Mouse (Mus musculus) embryo, embryonic 10.5 days (tissue): ENCODE data around the gene Cacng7.

Source experiments
- DNase-seq: peaks from one replicate; pipeline ENCODE4 v3.0.0-alpha.2; 2015; ENCODE audit warnings: low spot score

The Cacng7 gene

GRCm38 (mm10) chr7:3302556-3303275 lies 30.0 kb upstream of the Cacng7 start:
- peak; percentile 84 for DNase-seq

GRCm38 (mm10) chr7:3303276-3303781 lies 29.4 kb upstream of the Cacng7 start:
- peak; percentile 60 for DNase-seq

GRCm38 (mm10) chr7:3303789-3304188 lies 29.0 kb upstream of the Cacng7 start:
- peak; percentile 24 for DNase-seq

- no peak for DNase-seq
Observed at GRCm38 (mm10) chr7:3304298-3304697, 28.5 kb upstream of the Cacng7 start.

GRCm38 (mm10) chr7:3306400-3306799 lies 26.4 kb upstream of the Cacng7 start:
- DNase-seq: no peak

GRCm38 (mm10) chr7:3308646-3309045 lies 24.1 kb upstream of the Cacng7 start:
- no peak for DNase-seq

GRCm38 (mm10) chr7:3310233-3310632 lies 22.5 kb upstream of the Cacng7 start:
- DNase-seq: no peak

GRCm38 (mm10) chr7:3313571-3313970 lies 19.2 kb upstream of the Cacng7 start:
- no peak for DNase-seq

GRCm38 (mm10) chr7:3314121-3314520 lies 18.6 kb upstream of the Cacng7 start:
- peak; percentile 39 for DNase-seq

GRCm38 (mm10) chr7:3317704-3318103 lies 15.1 kb upstream of the Cacng7 start:
- DNase-seq: no peak

- no peak for DNase-seq
Observed at GRCm38 (mm10) chr7:3320856-3321255, 11.9 kb upstream of the Cacng7 start.

- no peak for DNase-seq
Observed at GRCm38 (mm10) chr7:3323826-3324225, 8.9 kb upstream of the Cacng7 start.

GRCm38 (mm10) chr7:3327961-3328360 lies 4.8 kb upstream of the Cacng7 start:
- peak; percentile 35 for DNase-seq

GRCm38 (mm10) chr7:3329776-3330546 lies 2.8 kb upstream of the Cacng7 start:
- peak; percentile 78 for DNase-seq

GRCm38 (mm10) chr7:3331171-3331570 lies 1.6 kb upstream of the Cacng7 start:
- DNase-seq: no peak

- peak; percentile 91 for DNase-seq
Observed at GRCm38 (mm10) chr7:3331581-3332223, 1.1 kb upstream of the Cacng7 start.

GRCm38 (mm10) chr7:3332224-3332615 lies 535 bp upstream of the Cacng7 start:
- DNase-seq: no peak

GRCm38 (mm10) chr7:3333542-3333941 lies 787 bp downstream of the Cacng7 start:
- DNase-seq: peak; percentile 59

- no peak for DNase-seq
Observed at GRCm38 (mm10) chr7:3336412-3336811, 3.7 kb downstream of the Cacng7 start.

- no peak for DNase-seq
Observed at GRCm38 (mm10) chr7:3338286-3338935, 5.7 kb downstream of the Cacng7 start.

- DNase-seq: no peak
Observed at GRCm38 (mm10) chr7:3339010-3339409, 6.3 kb downstream of the Cacng7 start.

- no peak for DNase-seq
Observed at GRCm38 (mm10) chr7:3343861-3344260, 11.1 kb downstream of the Cacng7 start.
